Mouse (Mus musculus): ENCODE measurements around the gene Zbtb43.

DNA sequence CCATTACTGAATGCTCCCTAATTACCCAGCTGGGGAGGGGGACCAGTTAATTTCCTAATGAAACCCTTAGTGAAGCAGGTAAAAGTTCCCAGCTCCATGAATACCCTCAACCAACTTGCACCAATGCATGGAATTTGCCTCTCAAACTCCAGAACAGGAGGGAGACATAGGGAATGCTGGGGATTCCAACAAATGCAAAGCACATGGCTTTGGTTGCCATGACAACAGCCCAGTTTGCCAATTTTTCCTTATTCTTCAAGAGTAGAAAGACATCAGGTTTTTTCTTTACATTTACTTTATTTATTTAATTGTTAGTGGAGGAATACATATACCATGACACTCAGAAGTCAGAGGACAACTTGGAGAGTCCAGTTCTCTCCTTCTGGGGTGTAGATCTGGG, 7.6 kb upstream of the Zbtb43 start:
- TF ChIP-seq CTCF (IDR thresholded peaks at IDR 0.05; ENCODE audit: insufficient read depth, low read depth, low read length) (no peak), POLR2A (IDR thresholded peaks at IDR 0.05; ENCODE audit: insufficient read depth, low read depth, low read length) (no peak)
